Mouse (Mus musculus): ENCODE measurements around the gene Fank1. TPM values are rescaled to one million over a fixed set of nuclear protein-coding genes. Genes with fewer than 3 reads are reported as not detected.
A peak's percentile ranks its signal among the peaks of the same experiment; 100 is the strongest.
"Not testable (repeated sequence)": the region's sequence is repeated elsewhere in the genome, so short reads cannot be mapped to it uniquely, and the experiment has no call there.

Gene Fank1
- polyA plus RNA-seq, 1 experiment from 2014 or later, result 0.23 TPM

DNA sequence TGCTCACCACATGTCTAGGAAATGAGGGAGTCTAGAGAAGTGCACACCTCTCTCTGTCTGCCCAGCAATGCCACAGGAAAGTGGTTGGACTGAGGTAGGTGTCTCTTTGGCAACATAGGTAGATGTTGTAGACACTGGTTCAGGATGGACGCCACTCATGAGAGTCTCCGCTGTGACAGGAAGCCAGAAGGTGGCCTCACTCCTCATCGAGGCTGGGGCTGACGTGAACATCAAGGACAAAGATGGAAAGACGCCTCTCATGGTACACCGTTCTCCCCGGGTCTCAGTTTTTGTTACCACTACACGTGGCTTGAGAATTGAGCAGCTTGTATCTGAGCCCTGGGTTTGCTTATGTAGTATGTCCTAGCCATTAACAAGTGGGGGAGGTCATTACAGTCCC, 103.1 kb downstream of the Fank1 start:
- Histone ChIP-seq H3K9ac (no peak overlapping the region), H3K4me2 (no peak overlapping the region), H3K27ac (no peak overlapping the region), H3K4me3 (replicated peaks) (no peak overlapping the region), H3K4me1 (peaks cover 10% of the 10 kb centered on the region; the same call in 1 of the 2 replicates), H3K27me3 (no peaks in the 10 kb centered on the region), H3K9me3 (replicated peaks) (no peaks in the 10 kb centered on the region), H3K36me3 (no peaks in the 10 kb centered on the region)
- WGBS, result 89% methylated on average over 8 of the region's 8 CpGs
- ATAC-seq (replicated peaks; ENCODE audit: low FRiP score), result no peak

DNA sequence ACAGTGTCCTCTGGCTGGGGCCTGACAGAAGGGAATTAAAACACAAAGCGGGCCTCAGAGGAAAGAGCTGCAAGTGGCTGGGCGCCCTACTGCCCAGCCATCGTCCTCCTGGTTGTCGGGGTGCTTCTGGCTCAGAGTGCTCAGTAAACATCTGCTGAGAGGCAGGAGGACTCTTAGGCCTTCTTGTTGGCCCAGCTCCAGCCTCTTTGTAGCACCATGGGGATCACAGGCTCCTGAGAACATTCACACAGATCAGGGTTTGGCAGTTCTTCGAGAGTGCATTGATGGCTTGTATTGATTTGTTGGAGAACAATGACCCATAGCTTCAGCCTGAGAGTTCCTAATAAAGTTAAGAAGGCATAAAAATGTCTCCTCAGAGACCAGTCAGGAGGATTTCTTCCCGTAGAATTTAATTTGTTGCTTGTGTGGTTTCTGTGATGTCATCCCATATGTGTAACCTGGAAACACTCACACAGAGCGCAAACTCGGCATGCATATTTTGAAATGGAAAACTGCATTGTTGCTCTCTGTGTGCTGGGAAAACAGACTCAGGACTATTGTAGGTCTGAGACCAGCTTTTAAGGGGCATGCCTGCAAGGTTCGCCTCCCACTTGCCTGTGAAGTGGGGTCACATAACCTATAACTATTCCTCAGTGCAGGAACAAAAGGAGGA, 108.2 kb downstream of the Fank1 start:
- H3K36me3 ChIP-seq; H3K4me3 ChIP-seq (replicated peaks); H3K4me2 ChIP-seq; H3K27ac ChIP-seq; H3K27me3 ChIP-seq; H3K9me3 ChIP-seq (replicated peaks); H3K4me1 ChIP-seq; H3K9ac ChIP-seq; ATAC-seq (replicated peaks; ENCODE audit: low FRiP score): not testable (repeated sequence)
- 59% methylated on average over 5 of the region's 9 CpGs for WGBS

DNA sequence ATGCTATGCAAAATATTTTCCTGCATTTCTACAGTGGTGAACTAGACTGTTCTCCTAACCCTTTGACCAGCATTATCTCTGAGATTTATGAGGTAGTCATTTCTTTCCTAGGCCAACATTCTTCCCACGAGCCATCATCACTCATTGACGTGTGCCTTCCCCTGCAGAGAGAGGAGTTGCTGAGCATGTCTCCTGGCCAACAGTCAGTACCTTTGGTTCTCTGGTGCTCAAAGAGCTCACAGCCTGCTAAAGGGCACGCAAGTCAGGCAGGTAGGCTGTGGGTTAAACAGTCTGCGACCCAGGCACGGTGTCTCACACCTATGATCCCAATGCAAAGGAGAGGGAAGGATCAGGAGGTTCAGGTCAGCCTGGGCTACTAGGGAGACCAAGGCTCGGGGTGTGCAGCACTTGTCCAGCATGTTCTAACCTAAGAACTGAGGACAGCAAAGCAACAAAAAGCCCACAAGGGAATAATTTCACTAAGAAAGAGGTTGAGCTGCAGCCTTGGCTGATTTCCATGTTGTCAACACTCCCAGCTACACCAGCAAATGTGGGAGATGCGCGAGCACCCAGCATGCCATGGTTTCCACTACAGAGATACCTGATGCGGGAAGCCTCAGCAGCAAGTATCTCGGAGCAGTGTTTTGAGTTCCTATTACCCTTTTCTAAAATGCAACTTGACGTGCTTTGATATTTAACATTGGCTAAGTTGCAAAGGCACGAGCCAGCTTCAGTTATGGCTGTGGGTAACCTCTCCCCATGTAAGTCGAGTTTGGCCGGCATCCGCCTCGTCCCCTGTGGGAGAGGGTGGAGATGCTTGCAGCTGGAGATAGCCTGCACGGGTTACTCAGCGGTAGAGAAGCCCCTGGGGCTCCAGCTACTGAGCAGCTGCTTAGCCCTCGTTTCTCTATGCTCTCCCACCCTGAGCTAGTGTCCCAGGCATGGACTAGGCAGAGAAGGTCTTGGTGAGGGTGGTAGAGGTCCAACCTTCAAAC, 112.6 kb downstream of the Fank1 start:
- ATAC-seq (replicated peaks; ENCODE audit: low FRiP score), result no peak
- Histone ChIP-seq H3K9ac (no peak overlapping the region), H3K9me3 (replicated peaks) (no peaks in the 10 kb centered on the region), H3K4me1 (no peaks in the 10 kb centered on the region), H3K4me2 (no peak overlapping the region), H3K4me3 (replicated peaks) (no peak overlapping the region), H3K27me3 (no peaks in the 10 kb centered on the region), H3K27ac (no peak overlapping the region), H3K36me3 (no peaks in the 10 kb centered on the region)
- WGBS, result 76% methylated on average over 19 of the region's 19 CpGs

DNA sequence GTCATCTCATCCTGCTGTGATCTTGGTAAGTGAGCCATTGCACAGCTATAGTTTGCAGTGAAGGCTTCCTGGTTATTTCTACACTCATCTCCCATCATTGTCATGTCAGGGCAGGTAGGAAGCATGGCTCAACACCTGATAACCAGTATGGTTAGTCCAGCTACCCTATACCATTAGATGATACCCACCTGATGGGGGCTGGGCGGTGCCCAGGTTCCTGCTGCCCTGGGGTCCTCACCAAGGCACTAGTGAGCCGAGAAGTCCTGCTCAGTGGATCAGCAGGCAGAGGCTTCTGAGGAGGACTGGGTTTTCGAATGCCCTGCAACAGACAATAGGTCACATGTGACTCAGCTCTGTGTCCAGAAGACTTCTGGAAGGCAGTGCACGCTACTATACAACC, 113.3 kb downstream of the Fank1 start:
- 90% methylated on average over 4 of the region's 4 CpGs for WGBS
- no peaks in the 10 kb centered on the region for H3K9me3 ChIP-seq (replicated peaks)
- no peak for ATAC-seq (replicated peaks; ENCODE audit: low FRiP score)

DNA sequence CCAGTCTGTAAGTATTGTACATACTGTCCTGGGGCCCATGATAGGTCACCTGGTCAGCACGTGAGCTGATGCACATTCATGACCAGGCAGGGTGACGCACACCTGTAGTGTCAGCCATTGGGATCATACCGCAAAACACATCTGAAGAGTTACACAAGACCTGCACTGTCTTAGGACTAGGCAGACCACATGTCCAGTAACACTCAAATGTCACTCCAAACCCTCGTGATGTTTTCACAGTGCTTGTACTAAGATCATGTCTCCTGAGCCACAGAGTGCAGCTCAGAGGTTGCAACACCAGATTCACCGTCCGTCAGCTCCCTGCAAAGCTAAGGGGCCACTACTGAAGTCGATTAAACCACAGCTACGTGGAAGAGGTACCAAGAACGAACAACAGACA, 114.6 kb downstream of the Fank1 start:
- Histone ChIP-seq H3K4me3 (replicated peaks) (no peak overlapping the region), H3K9me3 (replicated peaks) (no peaks in the 10 kb centered on the region), H3K36me3 (no peaks in the 10 kb centered on the region), H3K9ac (no peak overlapping the region), H3K4me1 (no peaks in the 10 kb centered on the region), H3K4me2 (no peak overlapping the region), H3K27me3 (no peaks in the 10 kb centered on the region), H3K27ac (no peak overlapping the region)
- 84% methylated on average over 9 of the region's 9 CpGs for WGBS
- ATAC-seq (replicated peaks; ENCODE audit: low FRiP score), result no peak

More for the DNA sequence above, 113.3 kb downstream of the Fank1 start:
- H3K4me1 ChIP-seq, result no peaks in the 10 kb centered on the region
- H3K4me3 ChIP-seq (replicated peaks), result no peak overlapping the region
- H3K36me3 ChIP-seq, result no peaks in the 10 kb centered on the region
- H3K27me3 ChIP-seq, result no peaks in the 10 kb centered on the region
- no peak overlapping the region for H3K27ac ChIP-seq
- no peak overlapping the region for H3K4me2 ChIP-seq
- no peak overlapping the region for H3K9ac ChIP-seq

DNA sequence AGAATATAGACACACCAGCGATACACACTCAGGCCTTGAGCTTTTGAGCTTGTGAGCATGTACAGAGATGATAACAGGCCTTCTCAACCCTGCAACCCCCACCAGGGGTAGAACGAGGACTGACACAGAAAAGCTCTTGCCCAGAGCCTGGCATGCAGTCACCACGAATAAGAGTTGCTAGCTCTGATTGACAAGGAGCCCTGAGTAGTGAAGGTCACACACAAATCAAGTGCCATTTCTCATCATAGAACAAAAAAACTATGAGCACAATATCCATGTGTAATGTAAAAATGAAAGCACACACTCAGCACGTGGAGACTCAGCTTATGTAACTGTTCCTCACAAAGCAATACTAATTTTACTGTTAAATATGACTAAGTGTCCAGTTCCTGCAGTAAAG, 115.1 kb downstream of the Fank1 start:
- WGBS, result 71% methylated on average over 4 of the region's 4 CpGs
- Histone ChIP-seq H3K27me3 (no peaks in the 10 kb centered on the region), H3K4me2 (no peak overlapping the region), H3K9ac (no peak overlapping the region), H3K36me3 (no peaks in the 10 kb centered on the region), H3K27ac (no peak overlapping the region), H3K9me3 (replicated peaks) (no peaks in the 10 kb centered on the region), H3K4me3 (replicated peaks) (no peak overlapping the region), H3K4me1 (no peaks in the 10 kb centered on the region)
- ATAC-seq (replicated peaks; ENCODE audit: low FRiP score), result no peak

DNA sequence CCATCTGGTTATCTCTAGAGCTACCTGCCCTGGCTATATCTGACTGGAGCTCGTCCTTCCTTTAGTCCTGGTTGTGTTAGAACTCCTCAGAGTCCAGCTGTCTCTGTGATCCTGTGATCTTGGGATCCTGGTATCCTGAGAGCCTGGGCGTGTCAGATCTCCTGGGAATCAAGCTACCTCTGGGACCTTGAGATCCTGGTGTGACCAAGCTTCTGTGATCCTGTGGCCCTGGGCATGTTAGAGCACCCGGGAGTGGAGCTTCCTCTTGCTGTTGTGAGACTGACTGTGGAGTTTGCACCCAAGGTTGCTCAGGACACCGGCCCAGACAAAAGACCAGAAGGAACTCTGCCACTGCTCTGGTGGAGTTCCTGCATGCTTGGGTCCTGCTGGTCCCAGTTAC, 122.7 kb downstream of the Fank1 start:
- H3K27ac ChIP-seq, result no peak overlapping the region
- no peak overlapping the region for H3K4me3 ChIP-seq (replicated peaks)
- no peak overlapping the region for H3K4me2 ChIP-seq
- H3K36me3 ChIP-seq, result no peaks in the 10 kb centered on the region
- no peaks in the 10 kb centered on the region for H3K4me1 ChIP-seq
- ATAC-seq (replicated peaks; ENCODE audit: low FRiP score), result no peak
- no peak overlapping the region for H3K9ac ChIP-seq
- no peaks in the 10 kb centered on the region for H3K9me3 ChIP-seq (replicated peaks)
- no peaks in the 10 kb centered on the region for H3K27me3 ChIP-seq
- 88% methylated on average over 4 of the region's 4 CpGs for WGBS

DNA sequence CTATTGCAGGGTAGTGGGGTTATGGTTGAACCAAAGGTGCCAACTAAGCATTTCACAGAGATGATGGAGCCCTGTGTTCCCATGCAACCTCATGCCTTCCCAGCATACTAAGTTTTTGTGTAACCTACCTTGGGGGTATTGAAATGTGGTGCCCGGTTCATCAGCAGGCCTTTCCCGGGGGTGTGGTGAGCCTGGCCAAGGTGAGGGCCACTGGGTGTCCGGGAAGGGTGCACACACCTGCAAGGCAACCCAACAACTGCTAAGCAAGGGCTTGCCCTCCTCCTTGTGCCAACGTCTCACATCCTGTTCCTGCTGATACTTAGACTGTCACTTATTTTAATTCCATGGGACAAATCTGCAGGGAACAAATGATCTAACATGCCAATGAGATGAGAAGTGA, 132.3 kb downstream of the Fank1 start:
- Histone ChIP-seq H3K4me3 (replicated peaks) (no peak overlapping the region), H3K4me1 (peaks cover 9% of the 10 kb centered on the region; the same call in 1 of the 2 replicates), H3K27me3 (no peaks in the 10 kb centered on the region), H3K9ac (no peak overlapping the region), H3K27ac (no peak overlapping the region), H3K4me2 (no peak overlapping the region), H3K9me3 (replicated peaks) (peaks cover 5% of the 10 kb centered on the region; the same call in 1 of the 2 replicates), H3K36me3 (no peaks in the 10 kb centered on the region)
- ATAC-seq (replicated peaks; ENCODE audit: low FRiP score), result no peak
- 88% methylated on average over 4 of the region's 4 CpGs for WGBS

DNA sequence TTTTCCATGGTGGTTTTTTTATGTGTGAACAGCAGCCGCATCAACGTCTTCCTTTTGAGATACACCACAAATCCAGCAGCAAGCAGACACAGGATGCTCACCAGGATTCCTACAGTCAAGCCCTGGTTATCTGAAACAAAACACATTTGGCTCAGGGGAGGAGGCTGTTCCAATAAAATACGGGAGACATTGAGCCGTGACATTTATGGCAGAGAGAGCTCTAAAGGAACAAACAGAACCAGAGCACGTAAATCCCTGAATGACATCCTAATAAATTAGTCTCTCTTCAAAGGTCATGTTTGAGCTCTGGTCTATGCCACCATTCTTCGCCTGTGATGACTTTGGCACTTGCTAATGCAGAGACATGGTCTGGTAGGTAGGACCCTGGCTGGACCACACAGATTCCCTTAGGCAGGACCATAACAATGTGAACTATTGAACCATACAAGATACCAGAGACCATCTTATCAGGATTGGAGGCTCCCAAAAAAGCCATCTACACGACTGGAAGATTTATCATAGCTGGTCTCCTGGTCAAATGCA, 133.2 kb downstream of the Fank1 start:
- no peak; the same call in 1 of the 2 replicates for ATAC-seq (replicated peaks; ENCODE audit: low FRiP score)

DNA sequence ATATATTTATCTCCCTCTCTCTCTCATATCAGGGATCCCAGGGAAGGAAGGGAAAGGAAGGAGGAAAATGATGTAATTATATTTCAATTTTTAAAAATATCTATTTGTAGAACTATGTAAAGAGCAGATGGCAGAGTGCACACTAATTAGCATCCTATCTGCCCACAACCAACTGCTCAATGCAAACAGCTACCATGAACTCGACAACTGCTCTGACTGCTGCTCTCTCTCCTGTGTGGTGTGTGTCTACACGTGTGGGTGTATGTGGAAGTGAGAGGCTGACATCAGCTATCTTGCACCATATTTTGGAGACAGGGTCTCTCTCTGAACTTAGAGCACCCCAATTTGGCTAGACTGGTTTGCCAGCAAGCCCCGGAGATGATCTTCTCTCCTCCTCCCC, 135.2 kb downstream of the Fank1 start:
- 85% methylated on average over 3 of the region's 3 CpGs for WGBS

More for the DNA sequence above, 133.2 kb downstream of the Fank1 start:
- no peak overlapping the region for H3K4me3 ChIP-seq (replicated peaks)
- 0 out of 2 replicates have a peak overlapping the region, but pooled peaks have one; percentile 14 for H3K27ac ChIP-seq
- peaks cover 5% of the 10 kb centered on the region; the same call in 1 of the 2 replicates for H3K9me3 ChIP-seq (replicated peaks)
- H3K27me3 ChIP-seq, result no peaks in the 10 kb centered on the region
- 20% methylated on average over 7 of the region's 7 CpGs for WGBS
- no peak overlapping the region for H3K4me2 ChIP-seq
- peaks cover 9% of the 10 kb centered on the region; the same call in 1 of the 2 replicates for H3K4me1 ChIP-seq
- H3K9ac ChIP-seq, result no peak overlapping the region
- H3K36me3 ChIP-seq, result no peaks in the 10 kb centered on the region

DNA sequence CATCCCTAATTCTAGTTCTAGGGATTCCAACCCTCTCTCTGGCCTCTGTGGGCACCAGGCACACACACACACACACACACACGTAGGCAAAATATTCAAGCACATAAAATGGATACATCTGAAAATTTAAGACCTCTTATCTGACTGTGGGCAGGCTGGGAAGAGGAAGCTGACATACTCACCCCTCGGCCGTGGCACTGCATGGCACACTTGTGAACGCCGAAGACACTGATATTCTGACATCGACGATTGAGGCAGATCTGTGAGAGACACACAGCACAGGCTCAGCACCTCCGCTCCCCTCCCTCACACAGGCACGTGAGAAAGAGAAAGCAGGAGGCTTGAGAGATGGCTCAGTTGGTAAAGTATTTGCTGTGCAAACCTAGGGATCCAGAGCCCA, 139.6 kb downstream of the Fank1 start:
- Histone ChIP-seq H3K9ac (no peak overlapping the region), H3K4me1 (no peaks in the 10 kb centered on the region; the same call in 1 of the 2 replicates), H3K27ac (no peak overlapping the region), H3K27me3 (no peaks in the 10 kb centered on the region), H3K4me3 (replicated peaks) (no peak overlapping the region), H3K4me2 (no peak overlapping the region), H3K36me3 (no peaks in the 10 kb centered on the region), H3K9me3 (replicated peaks) (no peaks in the 10 kb centered on the region)
- 86% methylated on average over 9 of the region's 9 CpGs for WGBS
- no peak for ATAC-seq (replicated peaks; ENCODE audit: low FRiP score)

More for the DNA sequence above, 135.2 kb downstream of the Fank1 start:
- H3K36me3 ChIP-seq, result no peaks in the 10 kb centered on the region
- peaks cover 9% of the 10 kb centered on the region; the same call in 1 of the 2 replicates for H3K4me1 ChIP-seq
- ATAC-seq (replicated peaks; ENCODE audit: low FRiP score), result no peak
- no peaks in the 10 kb centered on the region for H3K27me3 ChIP-seq
- no peak overlapping the region for H3K9ac ChIP-seq
- H3K9me3 ChIP-seq (replicated peaks), result no peaks in the 10 kb centered on the region
- no peak overlapping the region for H3K4me3 ChIP-seq (replicated peaks)
- H3K4me2 ChIP-seq, result no peak overlapping the region
- no peak overlapping the region for H3K27ac ChIP-seq

DNA sequence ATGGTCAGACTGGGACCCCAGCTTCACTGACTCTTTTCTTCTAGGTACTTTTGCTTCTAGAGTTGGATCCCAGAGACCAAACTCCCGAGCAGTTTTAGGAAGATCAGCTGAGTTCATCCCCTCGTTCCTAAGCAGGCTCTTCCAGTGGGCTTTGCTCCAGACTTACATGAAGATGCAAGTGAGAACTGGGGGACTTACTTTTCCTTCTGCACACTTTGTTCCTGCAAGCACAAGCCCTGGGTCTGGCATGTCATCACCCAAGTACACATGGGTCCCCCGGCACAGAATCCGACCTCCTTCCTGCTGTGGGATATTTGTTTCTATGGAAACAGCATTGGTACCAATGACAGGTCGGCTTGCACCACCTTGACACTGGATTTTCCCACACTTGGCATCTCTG, 142.6 kb downstream of the Fank1 start:
- ATAC-seq (replicated peaks; ENCODE audit: low FRiP score), result no peak
- Histone ChIP-seq H3K4me3 (replicated peaks) (no peak overlapping the region), H3K9me3 (replicated peaks) (no peaks in the 10 kb centered on the region), H3K4me1 (peaks cover 3% of the 10 kb centered on the region; the same call in 1 of the 2 replicates), H3K4me2 (no peak overlapping the region), H3K36me3 (no peaks in the 10 kb centered on the region), H3K9ac (no peak overlapping the region), H3K27me3 (no peaks in the 10 kb centered on the region), H3K27ac (no peak overlapping the region)
- 68% methylated on average over 5 of the region's 5 CpGs for WGBS

Measured in kidney, embryonic 15.5 days (tissue).